Mouse (Mus musculus) left cerebral cortex, postnatal 36 days (tissue): ENCODE results near the gene Ggt1. TPM values are rescaled to one million over a fixed set of nuclear protein-coding genes. Genes with fewer than 3 reads are reported as not detected.

Source experiments
- DNase-seq, 2 experiments: peaks; one replicate each; pipeline ENCODE4 v3.0.0; 2021 to 2022; ENCODE audit warnings: low spot score in 2 of 2, mixed read lengths in 1 of 2
- intact Hi-C: fragments of 180-260 bp; cut with DNase I; formaldehyde crosslinking; loops from one replicate; pipeline ENCODE4 v1.15.1; 2025
- total RNA-seq, 2 experiments: library from RNA; stranded (reverse); gene quantifications; 2 replicates each; pipeline ENCODE4 v1.2.3; 2021

Gene Ggt1
- total RNA-seq, 2 experiments from 2014 or later = 2.5 to 4.1 TPM

- DNase-seq = no peak
- intact Hi-C loops = no loop called here
Observed at GRCm38 (mm10) chr10:75610486-75610885, 49.1 kb downstream of the Ggt1 start.

GRCm38 (mm10) chr10:75616044-75616443, 54.6 kb downstream of the Ggt1 start:
- intact Hi-C loops = no loop called here
- DNase-seq = no peak

GRCm38 (mm10) chr10:75620818-75621217, 59.4 kb downstream of the Ggt1 start:
- no peak for DNase-seq
- intact Hi-C loops = no loop called here

GRCm38 (mm10) chr10:75625920-75626319, 64.5 kb downstream of the Ggt1 start:
- intact Hi-C loops = no loop called here
- no peak for DNase-seq

GRCm38 (mm10) chr10:75626991-75627390, 65.6 kb downstream of the Ggt1 start:
- intact Hi-C loops = no loop called here
- DNase-seq = no peak

- intact Hi-C loops = no loop called here
- DNase-seq = no peak
Observed at GRCm38 (mm10) chr10:75627490-75627889, 66.1 kb downstream of the Ggt1 start.

DNA sequence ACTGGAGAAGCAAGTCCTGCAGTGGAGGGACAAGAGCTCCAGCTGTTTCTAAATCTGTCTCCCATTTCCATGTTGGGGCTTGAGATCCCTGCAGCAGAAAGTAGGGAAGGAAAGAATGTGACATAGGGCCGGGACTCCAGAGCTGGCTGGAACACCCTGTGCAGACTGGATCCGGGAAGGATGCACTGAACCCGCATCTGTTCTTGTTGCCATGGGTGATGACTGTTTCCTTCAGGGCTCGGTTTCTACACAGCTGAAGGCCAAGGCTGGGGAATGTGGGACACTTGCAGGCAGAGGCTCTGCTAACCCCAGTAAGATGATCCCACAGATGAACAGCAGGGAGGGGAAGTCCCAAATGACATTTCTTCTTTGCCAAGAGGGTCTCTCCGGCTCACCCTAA, 71.2 kb downstream of the Ggt1 start:
- no peak for DNase-seq
- intact Hi-C loops = no loop called here

DNA sequence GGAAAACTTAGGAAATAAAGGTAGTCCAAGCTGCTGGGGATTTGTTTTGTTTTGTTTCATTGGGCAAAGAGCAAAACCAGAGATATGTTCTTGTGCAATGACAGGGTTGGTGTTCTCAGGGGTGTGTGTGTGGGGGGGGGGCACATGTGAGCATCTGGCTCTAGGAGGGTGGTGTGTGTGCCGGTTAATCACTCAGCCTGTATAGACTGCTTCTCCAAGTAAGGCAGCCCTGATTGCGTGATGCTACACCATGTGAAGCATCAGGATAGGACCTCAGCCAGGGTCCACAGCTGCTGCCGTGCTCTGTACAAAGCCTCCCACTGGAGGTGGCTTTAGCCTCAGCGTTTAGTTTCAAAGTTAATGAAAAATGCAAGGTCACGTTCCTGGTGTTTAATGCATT, 71.6 kb downstream of the Ggt1 start:
- DNase-seq = no peak
- intact Hi-C loops = no loop called here

GRCm38 (mm10) chr10:75633576-75634139, 72.3 kb downstream of the Ggt1 start:
- no peak for DNase-seq
- intact Hi-C loops = loop anchor here (2.0 kb wide), 1 partner anchor 47 kb away; no protein-coding TSS in a partner anchor

DNA sequence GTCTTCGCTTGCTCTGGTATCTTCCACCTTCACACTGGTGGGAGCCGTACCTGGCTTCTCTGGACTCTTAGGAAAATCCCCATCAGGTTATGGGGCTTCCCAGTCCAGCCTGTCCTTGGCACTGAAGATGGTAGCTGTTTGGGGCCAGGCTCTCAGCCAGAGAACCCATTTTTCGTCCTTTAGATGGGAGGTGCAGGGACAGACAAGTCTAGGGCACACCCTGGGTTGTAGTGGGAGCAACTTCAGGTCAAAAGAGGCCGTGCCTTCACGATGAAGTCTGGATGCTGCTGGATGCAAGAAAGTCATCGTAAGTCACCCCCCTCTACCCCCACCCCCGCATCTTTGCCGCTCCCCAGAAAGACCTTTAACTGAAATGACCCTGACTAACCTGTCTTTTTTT, 73.2 kb downstream of the Ggt1 start:
- intact Hi-C loops = loop anchor here (2.0 kb wide), 1 partner anchor 48 kb away; no protein-coding TSS in a partner anchor
- DNase-seq = no peak

DNA sequence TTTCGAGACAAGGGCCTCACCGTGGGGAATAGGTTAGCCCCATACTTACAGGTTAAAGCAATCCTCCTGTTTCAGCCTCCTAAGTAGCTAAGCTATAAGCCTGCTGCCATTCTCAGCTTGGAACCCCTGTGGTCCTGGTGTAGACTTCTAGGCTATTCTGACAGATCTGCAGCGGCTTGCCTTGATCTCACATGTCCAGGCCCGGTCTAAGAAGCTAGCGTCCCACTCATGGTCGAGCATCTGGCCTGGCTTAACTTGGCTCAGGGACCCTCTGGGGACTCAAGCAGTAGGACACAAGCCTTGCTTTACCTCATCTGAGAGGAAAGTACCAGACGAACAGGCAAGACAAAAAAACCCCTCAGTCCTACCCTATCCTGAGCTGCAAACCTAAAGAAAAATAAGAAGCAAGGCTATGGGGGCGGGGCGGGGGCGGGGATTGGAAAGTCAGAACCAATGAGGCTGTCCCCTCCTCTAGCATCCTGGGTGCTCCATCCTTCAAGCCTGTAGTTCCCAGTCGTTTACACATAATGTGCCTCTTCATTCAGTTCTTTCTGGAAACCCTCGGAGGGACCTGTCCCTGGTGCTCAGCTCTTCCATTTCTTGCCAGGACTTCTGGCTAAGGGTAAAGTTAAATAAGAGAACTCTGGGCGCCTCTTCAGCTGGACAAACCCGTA, 73.8 kb downstream of the Ggt1 start:
- intact Hi-C loops = loop anchor here (2.0 kb wide), 1 partner anchor 48 kb away; no protein-coding TSS in a partner anchor
- no peak for DNase-seq

DNA sequence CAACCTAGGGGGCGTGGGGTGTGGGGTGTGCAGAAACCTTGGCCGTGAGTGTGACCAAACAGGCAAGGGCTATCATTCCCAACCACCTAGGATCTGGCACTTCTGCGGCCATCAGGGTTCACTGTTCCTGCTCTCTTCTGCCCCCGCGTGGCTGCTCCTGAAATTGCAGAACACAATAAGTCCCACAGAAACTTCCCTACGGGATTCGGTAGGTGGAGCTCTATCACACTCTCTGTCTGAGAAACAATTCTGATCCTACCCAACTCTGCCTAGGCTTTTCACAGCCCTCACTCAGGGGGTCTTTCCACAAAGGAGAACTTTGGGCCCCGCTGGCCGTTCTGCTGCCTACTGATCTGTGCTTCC, 74.3 kb downstream of the Ggt1 start:
- DNase-seq = peak; percentile 78 to 82
- intact Hi-C loops = loop anchor here (2.0 kb wide), 3 partner anchors 49 to 215 kb away; no protein-coding TSS in a partner anchor

Other genes starting within 250 kb of the Ggt1 start
- gene Adora2a, start 244.7 kb upstream of the Ggt1 start, total RNA-seq = 10 to 100 TPM; 17.6 to 26.3 TPM
- under 1 TPM; 0.22 to 0.39 TPM for gene Upb1, start 160.5 kb upstream of the Ggt1 start, total RNA-seq
- gene Snrpd3, start 44.1 kb upstream of the Ggt1 start, total RNA-seq = 10 to 100 TPM; 65.9 to 68.9 TPM
- 10 to 100 TPM; 15.4 to 21.5 TPM for gene Gucd1, start 43.6 kb upstream of the Ggt1 start, total RNA-seq
- gene Lrrc75b, start 1.3 kb upstream of the Ggt1 start, total RNA-seq = 10 to 100 TPM in 1 of 2 experiments, 1 to 10 TPM in 1; 9.8 to 10.1 TPM
- gene Ggt5, start 27.7 kb downstream of the Ggt1 start, total RNA-seq = 1 to 10 TPM; 1.6 to 2.9 TPM
- gene Susd2, start 82.4 kb downstream of the Ggt1 start, total RNA-seq = 1 to 10 TPM; 7.8 to 8.3 TPM
- gene Cabin1, start 202.7 kb downstream of the Ggt1 start, total RNA-seq = 10 to 100 TPM; 66.4 to 85.5 TPM
- 10 to 100 TPM; 43.5 to 50.0 TPM for gene Ddt, start 211.8 kb downstream of the Ggt1 start, total RNA-seq
- gene Gm20441, start 219.3 kb downstream of the Ggt1 start, total RNA-seq = not detected
- gene Gstt3, start 219.8 kb downstream of the Ggt1 start, total RNA-seq = 1 to 10 TPM in 1 of 2 experiments, under 1 TPM in 1; 0.91 to 2.0 TPM
- gene Gstt1, start 237.0 kb downstream of the Ggt1 start, total RNA-seq = 10 to 100 TPM in 1 of 2 experiments, 1 to 10 TPM in 1; 6.2 to 11.4 TPM